Mouse (Mus musculus) myocyte (in vitro differentiated cells): ENCODE measurements around the gene Fhad1. TPM values are rescaled to one million over a fixed set of nuclear protein-coding genes. Genes with fewer than 3 reads are reported as not detected.

Experiments used
- H3K27me3 ChIP-seq: one replicate; pipeline ENCODE4 v1.6.1; 2011; ENCODE audit not compliant: control insufficient read depth, insufficient read depth, insufficient read length
- H3K36me3 ChIP-seq: one replicate; pipeline ENCODE4 v1.6.1; 2011; ENCODE audit not compliant: control insufficient read depth, insufficient read depth
- H3K4me2 ChIP-seq: one replicate; pipeline ENCODE4 v1.6.1; 2011; ENCODE audit warnings: low read depth, control low read depth
- H3K4me3 ChIP-seq: one replicate; pipeline ENCODE4 v1.5.1; 2011; ENCODE audit warnings: mild to moderate bottlenecking, control low read depth, moderate library complexity
- H3K79me2 ChIP-seq: one replicate; pipeline ENCODE4 v1.6.1; 2011; ENCODE audit not compliant: control insufficient read depth, insufficient read depth
- H3ac ChIP-seq: one replicate; pipeline ENCODE4 v1.6.1; 2011; ENCODE audit not compliant: control insufficient read depth, insufficient read length
- CEBPB ChIP-seq: IDR thresholded peaks from 2 replicates; pipeline ENCODE4 v1.6.1; 2011; ENCODE audit warnings: mild to moderate bottlenecking, moderate library complexity; ENCODE audit not compliant: poor library complexity, insufficient read depth, severe bottlenecking
- E2F4 ChIP-seq: IDR thresholded peaks from one replicate; pipeline ENCODE4 v1.6.1; 2011; ENCODE audit warnings: mild to moderate bottlenecking, control low read depth, moderate library complexity; ENCODE audit not compliant: insufficient read depth
- MAX ChIP-seq: IDR thresholded peaks from one replicate; pipeline ENCODE4 v1.6.1; 2011; ENCODE audit warnings: low read depth, mild to moderate bottlenecking, control low read depth
- MYOD1 ChIP-seq, 3 experiments: IDR thresholded peaks; one replicate each; pipeline ENCODE4 v1.6.1; 2011; ENCODE audit warnings: control low read depth in 2 of 3, low read depth in 2 of 3, mild to moderate bottlenecking in 2 of 3, moderate library complexity in 1 of 3; ENCODE audit not compliant: insufficient read length in 2 of 3, control insufficient read depth in 1 of 3
- MYOG ChIP-seq, 3 experiments: IDR thresholded peaks; one replicate each; pipeline ENCODE4 v1.6.1; 2011; ENCODE audit warnings: control low read depth in 2 of 3, low read depth in 2 of 3, mild to moderate bottlenecking in 2 of 3; ENCODE audit not compliant: insufficient read length in 2 of 3, control insufficient read depth in 1 of 3, insufficient read depth in 1 of 3
- POLR2A ChIP-seq: IDR thresholded peaks from one replicate; pipeline ENCODE4 v1.6.1; 2011; ENCODE audit warnings: low read depth, mild to moderate bottlenecking, control low read depth, moderate library complexity; ENCODE audit not compliant: insufficient read length
- POLR2AphosphoS2 ChIP-seq: IDR thresholded peaks from one replicate; pipeline ENCODE4 v1.6.1; 2011; ENCODE audit warnings: low read depth, control low read depth; ENCODE audit not compliant: insufficient read length
- REST ChIP-seq: IDR thresholded peaks from one replicate; pipeline ENCODE4 v1.6.1; 2011; ENCODE audit warnings: mild to moderate bottlenecking, control low read depth, moderate library complexity; ENCODE audit not compliant: insufficient read depth, insufficient read length
- SRF ChIP-seq: IDR thresholded peaks from one replicate; pipeline ENCODE4 v1.6.1; 2011; ENCODE audit warnings: low read depth; ENCODE audit not compliant: control insufficient read depth, insufficient read length
- TCF12 ChIP-seq: IDR thresholded peaks from one replicate; pipeline ENCODE4 v1.6.1; 2011; ENCODE audit warnings: mild to moderate bottlenecking, control low read depth; ENCODE audit not compliant: poor library complexity, insufficient read depth, severe bottlenecking
- TCF3 ChIP-seq: IDR thresholded peaks from one replicate; pipeline ENCODE4 v1.6.1; 2011; ENCODE audit warnings: low read depth, control low read depth; ENCODE audit not compliant: insufficient read length
- USF1 ChIP-seq: IDR thresholded peaks from one replicate; pipeline ENCODE4 v1.6.1; 2011; ENCODE audit warnings: low read depth, mild to moderate bottlenecking, control low read depth, moderate library complexity
- polyA plus RNA-seq: library from polyadenylated mRNA; unstranded; fragments of >200 nt; fragmentation: generic; extraction: Trizol; gene quantifications from one replicate; pipeline ENCODE4 v1.2.1, GENCODE M21; 2012; ENCODE audit warnings: missing spikeins

Gene Fhad1
- polyA plus RNA-seq, 1 experiment: 0.17 TPM

DNA sequence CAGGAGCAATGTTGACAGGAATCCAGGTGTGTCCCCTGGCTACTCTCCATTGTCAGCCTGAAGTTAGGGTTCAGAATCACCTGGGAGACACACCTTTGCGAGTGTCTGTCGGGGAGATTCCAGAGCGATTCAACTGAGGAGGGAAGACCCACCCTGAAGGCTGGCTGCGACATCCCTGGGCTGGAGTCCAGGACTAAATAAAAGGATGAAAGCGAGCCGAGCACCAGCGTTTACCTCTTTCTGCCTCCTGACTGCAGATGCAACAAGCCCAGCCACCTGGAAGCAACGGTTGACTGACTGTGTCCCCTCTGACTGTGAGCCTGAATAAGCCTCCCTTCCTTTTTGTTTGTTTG, 44.9 kb upstream of the Fhad1 start:
- H3K79me2 ChIP-seq: no peaks in the 10 kb centered on the region
- TF ChIP-seq MYOG (IDR thresholded peaks at IDR 0.05; ENCODE audit: control insufficient read depth in 1 of 3, insufficient read depth in 1 of 3, insufficient read length in 2 of 3, low read depth in 2 of 3): no peak
- TF ChIP-seq POLR2A: no peak
- TF ChIP-seq USF1: no peak
- TF ChIP-seq SRF: no peak
- TF ChIP-seq POLR2AphosphoS2: no peak
- TF ChIP-seq MAX: no peak
- TF ChIP-seq REST: no peak
- TF ChIP-seq E2F4: no peak
- TF ChIP-seq TCF12: no peak
- no peak overlapping the region for H3ac ChIP-seq
- no peaks in the 10 kb centered on the region for H3K36me3 ChIP-seq
- no peak overlapping the region for H3K4me3 ChIP-seq
- no peak overlapping the region for H3K4me2 ChIP-seq
- no peaks in the 10 kb centered on the region for H3K27me3 ChIP-seq

DNA sequence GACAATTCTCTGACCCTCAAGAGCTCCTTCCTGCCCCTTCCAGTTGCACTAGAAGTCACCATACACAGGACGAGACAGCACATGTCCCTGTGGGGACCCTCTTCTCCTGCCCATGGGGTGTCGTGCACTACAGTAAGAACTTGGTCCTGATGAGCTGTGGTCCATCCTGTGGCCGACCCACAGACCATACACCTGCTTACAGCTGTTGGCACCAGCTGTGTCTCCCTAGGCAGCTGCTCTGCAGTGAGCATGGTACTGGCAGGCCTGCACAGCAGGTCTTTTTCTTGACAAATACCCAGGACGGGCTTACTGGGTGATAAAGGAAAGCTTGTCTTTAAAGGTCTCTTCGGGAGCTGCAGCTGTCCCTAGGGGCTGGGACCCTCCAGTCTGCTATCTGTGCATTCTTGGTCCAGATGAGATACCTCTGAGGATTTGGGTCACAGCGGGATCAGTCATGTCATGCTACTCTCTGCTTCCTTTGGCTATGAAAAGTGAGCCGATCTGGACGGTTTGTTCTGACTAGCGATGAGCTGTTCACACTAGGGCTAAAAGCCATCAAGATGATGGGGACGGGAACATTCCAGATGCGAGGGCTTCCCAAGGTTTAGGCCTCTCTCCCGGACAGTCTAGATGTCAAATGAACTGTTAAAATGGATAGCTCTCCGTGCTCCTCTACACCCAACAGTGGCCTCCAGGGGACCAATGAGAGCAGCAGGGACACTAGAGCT, 44.4 kb upstream of the Fhad1 start:
- H3K27me3 ChIP-seq: no peaks in the 10 kb centered on the region
- no peaks in the 10 kb centered on the region for H3K36me3 ChIP-seq
- no peaks in the 10 kb centered on the region for H3K79me2 ChIP-seq
- no peak overlapping the region for H3K4me2 ChIP-seq
- H3ac ChIP-seq: no peak overlapping the region
- no peak for TF ChIP-seq MYOD1 (IDR thresholded peaks at IDR 0.05; ENCODE audit: control insufficient read depth in 1 of 3, insufficient read length in 2 of 3, low read depth in 2 of 3)
- no peak for TF ChIP-seq REST
- TF ChIP-seq E2F4: no peak
- no peak for TF ChIP-seq SRF
- no peak for TF ChIP-seq TCF3
- TF ChIP-seq TCF12: no peak
- H3K4me3 ChIP-seq: no peak overlapping the region

DNA sequence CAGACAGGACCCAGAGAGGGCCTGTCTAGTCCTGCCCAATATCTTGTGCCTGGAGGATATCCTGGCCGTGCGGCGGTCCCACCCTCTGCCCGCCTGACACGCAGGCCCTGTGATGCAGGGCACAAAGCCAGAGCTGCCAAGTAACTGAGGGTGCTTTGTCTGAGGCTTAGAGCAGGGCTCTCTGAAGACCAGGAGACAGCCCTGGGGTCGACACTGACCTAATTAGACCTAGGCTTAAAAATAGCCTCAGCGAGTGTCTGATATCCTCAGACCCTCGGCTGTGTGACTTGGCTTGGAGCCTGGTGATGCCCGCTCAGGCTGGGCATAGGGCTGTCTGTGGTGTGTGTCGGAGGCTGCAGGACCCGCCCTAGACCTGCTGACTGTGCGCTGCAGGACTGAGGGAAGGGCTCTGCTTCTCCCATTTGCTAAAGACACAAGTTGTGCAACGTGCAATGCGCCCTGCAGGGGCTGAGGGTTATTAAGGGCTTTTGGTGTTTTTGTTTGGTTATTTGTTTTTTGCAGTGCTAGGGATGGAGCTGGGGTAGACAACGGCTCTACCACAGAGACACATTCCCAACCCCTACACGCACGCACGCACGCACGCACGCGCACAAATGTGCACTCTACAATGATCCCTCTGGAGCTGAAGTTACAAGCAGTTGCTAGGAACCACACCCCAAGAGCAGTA, 42.8 kb upstream of the Fhad1 start:
- no peaks in the 10 kb centered on the region for H3K36me3 ChIP-seq
- TF ChIP-seq MYOG (IDR thresholded peaks at IDR 0.05; ENCODE audit: control insufficient read depth in 1 of 3, insufficient read depth in 1 of 3, insufficient read length in 2 of 3, low read depth in 2 of 3) (no peak), USF1 (no peak), POLR2AphosphoS2 (no peak), POLR2A (no peak), TCF3 (no peak), TCF12 (no peak), SRF (no peak), REST (no peak), MYOD1 (IDR thresholded peaks at IDR 0.05; ENCODE audit: control insufficient read depth in 1 of 3, insufficient read length in 2 of 3, low read depth in 2 of 3) (no peak), MAX (no peak), E2F4 (no peak), CEBPB (no peak)
- no peak overlapping the region for H3K4me3 ChIP-seq
- H3ac ChIP-seq: no peak overlapping the region
- no peak overlapping the region for H3K4me2 ChIP-seq
- no peaks in the 10 kb centered on the region for H3K27me3 ChIP-seq
- no peaks in the 10 kb centered on the region for H3K79me2 ChIP-seq

DNA sequence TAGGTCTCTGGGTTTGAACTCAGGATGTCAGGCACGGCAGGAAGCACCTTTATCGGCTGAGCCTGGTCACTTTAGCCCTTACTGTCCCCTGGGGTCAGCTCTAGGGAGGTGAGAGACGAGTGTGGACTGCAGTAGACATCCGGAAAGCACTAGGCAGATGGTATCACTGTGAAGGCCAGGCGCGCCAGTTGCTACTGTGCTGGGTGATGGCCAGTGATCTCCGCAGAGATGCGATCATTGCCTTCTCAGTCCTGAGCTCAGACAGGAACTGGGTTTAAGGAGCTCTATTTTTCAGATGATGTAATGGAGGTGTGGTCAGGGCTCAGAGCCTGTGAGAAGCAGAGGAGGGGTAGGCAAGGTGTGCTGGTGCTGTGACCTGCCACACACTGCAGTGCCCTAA, 40.7 kb upstream of the Fhad1 start:
- Histone ChIP-seq H3ac (no peak overlapping the region), H3K4me2 (no peak overlapping the region), H3K79me2 (no peaks in the 10 kb centered on the region), H3K4me3 (no peak overlapping the region), H3K27me3 (no peaks in the 10 kb centered on the region), H3K36me3 (no peaks in the 10 kb centered on the region)
- TF ChIP-seq POLR2A: no peak
- no peak for TF ChIP-seq MAX
- no peak for TF ChIP-seq MYOG (IDR thresholded peaks at IDR 0.05; ENCODE audit: control insufficient read depth in 1 of 3, insufficient read depth in 1 of 3, insufficient read length in 2 of 3, low read depth in 2 of 3)
- TF ChIP-seq TCF3: no peak
- TF ChIP-seq E2F4: no peak
- TF ChIP-seq SRF: no peak
- no peak for TF ChIP-seq CEBPB
- no peak for TF ChIP-seq POLR2AphosphoS2
- TF ChIP-seq MYOD1 (IDR thresholded peaks at IDR 0.05; ENCODE audit: control insufficient read depth in 1 of 3, insufficient read length in 2 of 3, low read depth in 2 of 3): no peak

DNA sequence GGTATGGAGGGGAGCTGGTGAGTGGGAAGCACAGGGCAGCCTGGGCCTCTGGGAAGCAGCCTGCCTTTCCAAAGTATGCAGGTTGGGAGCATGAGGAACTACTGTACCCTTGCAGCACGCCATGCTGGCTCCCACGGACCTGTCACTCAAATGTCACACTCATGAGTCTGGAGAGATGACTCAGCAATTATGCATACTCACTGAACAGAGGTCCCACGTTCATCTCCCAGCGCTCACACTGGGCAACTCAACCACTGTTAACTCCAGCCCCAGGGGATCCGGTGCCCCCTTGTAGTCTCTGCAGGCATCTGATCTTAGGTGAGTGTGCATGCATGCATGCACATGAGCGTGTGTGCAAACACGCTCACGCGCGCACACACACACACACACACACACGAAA, 39.7 kb upstream of the Fhad1 start:
- Histone ChIP-seq H3K79me2 (no peaks in the 10 kb centered on the region), H3K27me3 (no peaks in the 10 kb centered on the region), H3K4me2 (no peak overlapping the region), H3K4me3 (no peak overlapping the region), H3ac (no peak overlapping the region), H3K36me3 (no peaks in the 10 kb centered on the region)
- TF ChIP-seq MAX (no peak), E2F4 (no peak), CEBPB (no peak), SRF (no peak), POLR2AphosphoS2 (no peak), TCF12 (no peak), MYOD1 (IDR thresholded peaks at IDR 0.05; ENCODE audit: control insufficient read depth in 1 of 3, insufficient read length in 2 of 3, low read depth in 2 of 3) (no peak), MYOG (IDR thresholded peaks at IDR 0.05; ENCODE audit: control insufficient read depth in 1 of 3, insufficient read depth in 1 of 3, insufficient read length in 2 of 3, low read depth in 2 of 3) (no peak), USF1 (no peak), TCF3 (no peak), POLR2A (no peak), REST (no peak)
